Mouse (Mus musculus) thymus, postnatal 0 days (tissue): ENCODE measurements around the gene Slc22a23. TPM values are rescaled to one million over a fixed set of nuclear protein-coding genes. Genes with fewer than 3 reads are reported as not detected.
A peak's percentile ranks its signal among the peaks of the same experiment; 100 is the strongest.

Experiments used
- DNase-seq: peaks from one replicate; pipeline ENCODE4 v3.0.0-alpha.2; 2015; ENCODE audit warnings: low spot score
- polyA plus RNA-seq: library from polyadenylated mRNA; unstranded; fragments of >200 nt; fragmentation: Nextera tagmentation; extraction: Ambion mirVana; gene quantifications from 2 replicates; pipeline ENCODE4 v1.2.1, GENCODE M21; 2015

Gene Slc22a23
- polyA plus RNA-seq, 1 experiment from 2014 or later = 2.8 TPM

DNA sequence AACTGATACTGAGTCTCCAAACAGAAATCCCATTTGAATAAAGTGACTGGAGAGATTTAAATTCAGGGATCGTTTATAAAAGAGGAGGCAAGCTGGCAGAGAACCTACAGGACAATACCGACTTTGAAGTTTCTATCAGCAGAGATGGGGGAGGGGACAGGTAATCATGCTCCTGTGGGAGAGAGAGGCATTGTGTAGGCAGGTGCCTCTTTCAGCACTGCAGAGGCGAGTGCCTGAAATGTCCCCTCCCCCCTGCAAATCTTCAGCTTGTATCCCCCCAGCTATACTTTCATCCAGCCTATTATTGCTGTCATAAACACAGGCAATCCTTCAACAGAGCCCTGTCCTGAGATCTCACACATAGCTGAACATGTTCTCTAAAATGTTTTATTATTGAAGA, 43.4 kb downstream of the Slc22a23 start:
- no peak for DNase-seq

DNA sequence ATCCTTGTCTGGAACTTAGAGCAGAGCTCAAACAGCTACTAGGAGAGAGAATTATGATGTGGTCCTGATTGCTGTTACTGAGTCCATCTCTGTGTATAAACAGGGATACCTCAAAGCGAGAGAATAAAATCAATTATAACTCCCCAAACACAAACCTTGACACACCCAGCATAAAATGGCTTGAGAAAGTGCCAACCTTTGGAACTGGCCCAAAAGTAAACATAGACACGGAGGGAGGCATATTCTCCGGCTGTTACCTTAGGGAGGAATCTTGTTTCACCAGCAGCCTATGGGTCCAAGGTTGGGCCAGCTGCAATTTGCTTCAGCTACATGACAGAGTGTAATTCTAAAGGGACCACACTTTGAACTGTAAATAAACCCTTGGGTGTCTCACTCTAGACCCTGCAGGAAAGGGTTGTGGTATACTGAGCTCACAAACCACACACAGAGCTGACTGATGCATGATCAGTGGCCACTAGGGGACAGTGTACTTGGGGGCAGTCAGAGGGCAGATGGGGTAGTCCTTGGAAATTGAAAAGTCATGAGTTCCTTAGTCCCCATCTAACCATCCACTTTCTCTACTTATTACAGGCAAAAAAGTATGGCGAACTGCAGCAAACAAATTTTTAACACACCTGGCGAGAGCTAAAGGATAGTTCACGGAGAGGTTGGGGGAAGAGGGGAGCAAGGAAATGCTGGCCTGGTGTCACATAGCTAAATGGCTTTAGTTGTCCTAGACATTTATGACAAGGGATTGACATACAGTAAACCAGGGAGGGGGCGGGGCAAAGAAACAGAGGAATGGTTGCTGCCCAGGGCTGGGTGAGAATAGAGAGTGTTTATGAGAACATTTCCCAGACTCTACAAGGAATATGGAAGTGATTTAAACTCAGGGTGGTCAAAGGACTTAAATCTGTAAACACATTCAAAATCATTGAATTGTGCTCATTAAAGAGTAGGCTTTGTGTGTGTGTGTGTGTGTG, 45.3 kb downstream of the Slc22a23 start:
- DNase-seq = no peak

DNA sequence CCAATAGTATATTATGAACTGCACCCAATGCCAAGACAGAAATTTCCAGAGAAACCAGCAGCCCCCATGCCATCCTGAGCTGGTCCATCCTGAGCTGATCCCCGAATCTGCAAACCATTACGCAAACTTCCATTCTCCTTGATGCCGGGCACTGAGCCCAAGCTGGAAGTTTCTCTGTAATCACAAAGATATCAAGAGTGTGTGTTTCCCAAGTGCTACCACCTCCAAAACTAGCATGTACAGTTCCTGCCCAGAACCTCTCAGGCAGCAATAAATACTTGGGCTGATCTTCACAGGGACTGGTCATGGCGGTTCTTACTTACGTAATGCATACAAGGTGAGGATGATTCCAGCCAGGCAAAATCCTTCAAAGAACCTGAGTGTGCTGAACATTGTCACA, 46.3 kb downstream of the Slc22a23 start:
- DNase-seq = no peak

DNA sequence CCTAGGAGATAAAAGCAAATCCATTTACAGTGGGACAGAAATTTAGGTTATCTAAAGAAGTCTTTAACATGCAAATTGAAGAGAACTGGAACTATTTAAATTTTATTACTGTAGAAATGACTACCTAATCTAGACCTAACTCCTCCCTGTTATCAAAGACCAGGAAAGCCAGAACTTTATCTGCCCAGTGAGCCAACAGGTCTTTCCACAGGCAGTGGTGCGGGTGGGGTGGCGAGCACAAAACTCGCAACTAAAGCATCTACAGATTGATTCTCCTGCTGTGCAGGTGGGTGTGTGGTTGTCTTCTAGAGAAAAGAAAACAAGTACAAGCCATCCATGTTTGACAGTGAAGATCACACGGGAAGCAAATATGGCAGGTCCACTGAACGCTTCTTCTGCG, 46.9 kb downstream of the Slc22a23 start:
- DNase-seq = no peak

DNA sequence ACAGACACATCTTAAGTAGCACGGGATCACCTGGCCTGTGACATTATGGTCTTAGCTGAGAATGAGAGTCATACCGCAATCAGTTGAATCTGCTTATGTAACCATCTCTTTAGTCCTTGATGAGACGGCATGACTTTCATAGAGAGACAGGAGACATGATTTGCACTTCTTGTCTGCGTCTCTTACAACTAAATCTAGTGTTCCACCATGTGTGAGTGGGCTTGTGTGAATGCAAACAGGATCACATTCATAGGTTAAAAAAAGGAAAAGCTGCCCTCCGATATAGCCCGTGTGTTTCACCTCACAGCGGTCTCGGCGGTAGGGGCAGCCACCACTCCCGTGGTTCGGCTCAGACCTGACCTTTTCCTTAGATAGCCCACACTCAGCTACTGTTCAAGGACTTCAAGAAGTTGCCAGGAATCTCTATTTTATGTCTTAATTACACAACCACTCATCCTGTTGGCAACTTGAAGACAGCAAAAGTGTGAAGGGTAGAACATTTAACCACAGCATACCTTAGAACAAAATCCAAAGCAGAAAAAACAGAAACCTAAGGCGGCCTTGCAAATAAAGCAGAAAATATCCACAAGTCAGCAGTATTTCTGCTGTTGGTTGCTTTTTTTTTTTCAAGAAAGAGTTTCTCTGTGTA, 49.1 kb downstream of the Slc22a23 start:
- no peak for DNase-seq

DNA sequence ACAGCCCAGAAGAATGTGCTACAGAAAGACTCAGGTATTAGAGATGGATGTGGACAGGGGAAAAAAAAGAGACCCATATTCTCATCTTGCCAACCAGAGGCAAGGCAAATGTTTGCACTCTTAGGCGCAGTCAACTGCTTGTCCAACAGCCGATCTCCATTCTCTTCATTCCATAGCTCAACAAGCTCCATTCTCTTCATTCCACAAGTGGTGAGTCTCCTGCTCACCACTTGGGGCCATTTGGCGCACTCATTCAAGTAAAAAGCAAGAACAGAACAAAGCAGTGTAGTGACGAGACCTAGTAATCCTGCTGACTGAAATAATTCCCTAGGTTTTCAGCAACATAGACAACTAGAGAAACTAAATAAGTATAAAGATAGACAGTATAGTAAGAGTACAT, 50.8 kb downstream of the Slc22a23 start:
- DNase-seq = no peak

DNA sequence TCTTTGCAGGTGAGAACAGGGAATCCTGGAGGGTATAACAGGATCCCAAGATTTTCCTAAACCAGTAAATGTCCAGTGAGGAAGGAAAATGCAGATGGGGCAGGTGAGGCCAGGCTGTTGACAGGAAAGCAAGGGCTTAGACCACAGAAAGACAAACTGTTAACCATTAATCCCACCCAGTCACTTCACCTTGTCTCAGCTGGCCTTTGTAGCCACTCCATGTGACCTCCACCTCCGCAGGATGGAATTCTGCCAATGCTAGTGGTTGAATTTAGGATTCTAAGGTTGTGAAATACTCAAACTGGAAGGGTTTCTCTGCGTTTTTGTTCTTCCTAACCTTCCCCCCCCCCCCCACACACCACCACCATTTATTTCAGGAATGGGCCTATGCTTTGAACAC, 52.9 kb downstream of the Slc22a23 start:
- DNase-seq = no peak

DNA sequence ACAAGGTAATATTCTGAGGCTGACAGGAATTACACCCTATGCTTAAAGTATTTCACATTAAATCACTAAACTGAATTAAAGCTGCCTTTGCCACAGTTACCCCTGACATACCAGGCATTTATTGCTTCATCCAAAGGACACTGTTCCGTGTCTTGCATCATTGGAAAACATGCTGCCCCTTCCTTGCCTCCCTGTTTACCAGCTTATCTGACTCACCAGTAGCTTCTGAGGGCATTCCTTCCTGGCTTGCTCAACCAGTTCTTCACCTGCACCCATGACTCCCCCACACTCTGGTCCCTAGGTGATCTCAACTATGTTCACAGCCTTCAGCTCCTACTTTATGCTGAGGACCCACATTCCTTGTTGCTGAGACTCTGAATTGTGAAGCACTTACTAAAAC, 54.6 kb downstream of the Slc22a23 start:
- no peak for DNase-seq

DNA sequence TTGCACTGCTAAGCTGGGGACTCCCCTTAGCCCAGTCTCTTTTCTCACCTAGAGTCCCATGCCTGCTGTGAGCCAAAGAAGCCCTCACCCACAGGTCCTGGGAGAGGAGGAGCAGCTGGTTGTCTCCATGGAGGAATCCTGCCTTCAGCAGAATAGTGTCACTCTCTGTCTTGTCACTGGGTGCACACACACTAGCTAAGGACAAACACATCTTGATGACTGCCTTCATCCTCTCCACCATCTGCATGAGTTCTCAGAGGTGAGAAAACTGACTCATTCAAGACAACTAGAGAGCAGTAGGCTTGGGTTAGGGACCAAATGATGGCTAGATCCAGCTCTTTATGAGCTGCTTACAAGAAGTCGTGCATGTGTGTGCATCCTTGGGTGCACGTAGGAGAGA, 55.4 kb downstream of the Slc22a23 start:
- DNase-seq = no peak

DNA sequence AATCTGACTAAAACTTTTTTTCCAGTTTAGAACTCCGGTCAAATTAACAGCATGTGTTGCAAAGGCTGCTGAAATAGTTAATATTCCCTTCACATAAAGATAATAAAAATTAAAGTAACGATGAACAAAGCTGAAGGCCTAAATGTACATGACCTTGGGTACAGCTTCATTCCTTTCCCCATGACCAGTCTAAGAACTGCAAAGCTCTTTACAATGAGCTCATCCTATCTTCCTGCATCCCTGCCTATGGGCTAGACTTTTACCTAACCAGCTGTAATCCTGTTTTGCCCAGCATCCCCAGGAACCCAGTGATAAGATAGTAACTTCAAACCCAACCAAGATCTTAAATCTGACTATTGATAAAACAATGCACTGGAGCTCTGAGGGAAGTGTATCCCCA, 56.9 kb downstream of the Slc22a23 start:
- no peak for DNase-seq

DNA sequence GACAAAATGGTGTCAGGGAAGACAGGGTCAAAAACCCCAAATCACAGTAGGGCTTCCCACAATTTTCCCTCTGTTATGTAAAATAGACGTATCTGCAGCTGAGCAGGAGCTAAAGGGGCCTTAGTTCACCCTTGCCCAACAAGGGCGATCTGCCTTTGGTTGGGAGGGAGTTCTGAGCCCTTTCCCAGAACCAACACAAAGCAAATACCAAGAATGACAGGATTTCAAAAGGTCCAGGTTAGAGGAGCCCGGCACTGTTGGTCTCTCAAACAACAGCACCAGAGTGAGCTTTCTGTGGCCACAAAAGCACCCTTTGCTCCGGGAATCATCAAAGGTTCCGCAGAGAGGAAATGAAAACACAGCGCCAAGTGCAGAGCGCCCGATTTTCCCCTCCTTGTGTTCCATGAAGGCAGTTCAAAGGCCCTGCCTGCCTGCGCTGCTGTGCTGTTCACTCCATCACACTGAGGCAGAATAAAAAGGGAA, 57.3 kb downstream of the Slc22a23 start:
- no peak for DNase-seq

DNA sequence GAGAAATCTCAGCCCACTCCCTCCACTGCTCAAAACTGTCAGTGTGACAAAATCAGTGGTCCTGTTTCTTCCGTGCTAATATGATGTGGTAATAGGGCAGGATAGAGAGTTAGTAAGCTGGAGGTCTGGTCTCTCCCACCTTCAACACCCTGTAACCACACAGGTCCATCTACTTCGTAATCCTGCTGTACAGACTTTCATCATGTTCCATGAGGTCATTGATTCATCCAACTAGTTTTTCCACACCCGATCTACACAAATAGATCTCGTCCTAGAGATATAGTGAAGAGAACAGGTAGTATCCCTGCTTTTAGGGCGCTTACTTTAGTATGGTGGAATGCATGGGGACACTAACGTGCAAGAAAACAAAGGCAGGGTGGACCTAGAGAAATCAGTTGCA, 63.6 kb downstream of the Slc22a23 start:
- DNase-seq = no peak

DNA sequence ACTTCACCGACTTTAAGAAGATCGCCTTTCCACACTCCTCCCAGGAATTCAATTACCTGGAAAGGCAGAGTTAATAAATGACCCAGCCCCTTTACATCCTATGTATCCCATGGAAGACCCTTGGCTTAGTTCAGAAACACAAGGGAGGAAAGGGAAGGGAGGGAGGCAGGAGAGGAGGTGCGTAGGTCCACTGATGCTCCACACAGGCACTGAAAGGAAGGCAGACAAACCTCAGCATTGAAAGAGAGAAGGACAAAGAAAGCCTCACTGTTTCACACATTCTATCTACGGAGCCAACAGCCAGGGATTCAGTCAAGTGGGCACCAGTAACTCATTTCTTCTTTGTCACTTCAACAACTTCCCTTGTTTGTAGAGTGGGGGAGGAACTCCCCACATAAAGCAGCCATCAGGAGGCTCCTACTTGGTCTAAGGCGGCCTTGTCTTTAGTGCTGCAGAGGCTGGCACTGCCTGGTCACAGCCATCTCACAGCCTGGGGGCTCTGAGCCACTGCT, 66.2 kb downstream of the Slc22a23 start:
- no peak for DNase-seq

DNA sequence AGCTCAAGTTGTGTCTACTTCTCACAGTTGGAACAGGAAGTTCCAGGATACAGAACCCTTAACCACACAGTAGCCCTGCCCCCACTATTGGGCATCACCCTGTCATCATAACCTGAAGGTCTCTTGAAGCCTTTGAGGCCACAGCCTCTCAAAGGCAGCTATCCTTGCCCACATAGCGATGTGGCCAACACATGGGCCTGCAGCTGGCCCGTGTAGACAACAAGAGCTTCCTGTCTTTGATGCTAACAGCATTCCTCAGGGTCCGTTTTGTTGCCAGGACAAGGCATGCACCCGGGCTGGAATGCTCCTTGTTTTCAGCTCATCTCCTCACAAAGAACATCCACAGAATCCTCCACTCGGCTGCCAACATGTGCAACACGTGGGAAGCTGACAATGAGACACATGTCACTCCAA, 66.7 kb downstream of the Slc22a23 start:
- DNase-seq = peak; percentile 14

DNA sequence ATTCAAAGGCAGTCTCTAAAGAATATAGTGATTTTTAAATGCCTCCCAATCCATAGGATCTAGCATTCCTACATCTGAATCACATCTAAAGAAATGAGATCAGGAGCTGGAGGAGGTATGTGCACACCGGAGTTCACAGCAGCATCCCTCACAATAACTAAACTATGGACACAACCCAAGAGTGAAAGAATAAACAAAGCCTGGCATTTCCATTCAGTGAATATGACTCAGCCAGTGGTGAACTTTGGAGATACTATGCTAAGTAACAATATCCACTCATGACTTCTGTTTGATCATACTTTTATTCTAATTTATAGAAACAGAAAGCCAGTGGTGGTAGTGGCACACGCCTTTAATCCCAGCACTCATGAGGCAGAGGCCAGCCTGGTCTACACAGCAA, 67.4 kb downstream of the Slc22a23 start:
- DNase-seq = no peak

DNA sequence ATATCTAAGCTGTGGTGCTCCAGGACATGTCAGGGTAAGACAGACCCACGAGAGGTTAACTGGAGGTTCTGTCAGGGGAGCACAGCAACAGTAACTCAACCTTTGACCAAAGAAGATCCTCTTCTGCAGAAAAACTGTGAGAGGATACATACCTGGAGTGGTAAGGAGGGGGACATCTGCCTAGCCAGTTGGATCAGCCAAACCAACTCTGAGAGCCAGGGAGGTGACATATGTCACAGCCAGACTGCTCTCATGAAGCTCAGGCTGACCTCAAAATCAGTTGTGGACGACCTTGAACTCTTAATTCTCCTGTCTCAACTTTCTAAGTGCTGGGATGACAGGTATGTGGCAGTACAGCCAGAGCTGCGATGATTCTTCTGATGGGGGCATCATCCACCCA, 68.0 kb downstream of the Slc22a23 start:
- no peak for DNase-seq

DNA sequence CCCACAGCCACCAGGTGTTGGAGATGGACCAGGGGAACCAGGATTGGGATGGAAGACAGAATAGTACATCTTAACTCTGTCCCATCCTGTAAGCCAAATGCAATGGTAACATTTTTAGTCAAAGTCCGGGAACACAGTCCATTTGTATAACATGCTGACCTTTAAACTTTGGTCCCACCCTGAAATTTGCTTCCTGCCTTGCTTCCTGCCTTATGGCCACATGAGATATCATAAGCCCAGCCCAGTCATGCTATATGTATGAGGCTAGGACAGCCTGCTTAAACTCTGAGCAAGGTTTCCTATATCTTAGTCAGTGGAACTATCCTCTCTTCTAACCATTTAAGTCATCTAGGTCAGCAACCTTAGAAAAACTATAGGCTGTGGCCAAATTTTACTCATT, 70.1 kb downstream of the Slc22a23 start:
- DNase-seq = no peak

DNA sequence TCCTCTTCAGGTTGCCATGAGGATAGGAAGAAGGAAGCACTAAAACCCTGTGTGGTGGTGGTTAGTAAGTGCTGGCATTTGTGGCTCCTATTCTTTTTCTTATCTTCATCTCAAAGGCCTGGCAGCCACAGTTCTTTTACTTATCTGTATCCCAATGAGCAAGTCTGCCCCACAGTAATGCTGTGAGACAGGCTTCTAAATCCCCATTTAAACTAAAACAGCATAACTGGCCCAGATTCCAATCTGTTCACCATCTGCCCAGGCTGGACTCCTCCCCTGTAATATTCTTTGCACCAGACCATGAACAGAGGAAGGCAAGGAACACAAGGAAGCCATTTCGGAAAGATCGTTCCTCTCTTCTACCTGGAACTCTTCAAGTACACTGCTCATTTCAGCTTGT, 70.6 kb downstream of the Slc22a23 start:
- DNase-seq = no peak

DNA sequence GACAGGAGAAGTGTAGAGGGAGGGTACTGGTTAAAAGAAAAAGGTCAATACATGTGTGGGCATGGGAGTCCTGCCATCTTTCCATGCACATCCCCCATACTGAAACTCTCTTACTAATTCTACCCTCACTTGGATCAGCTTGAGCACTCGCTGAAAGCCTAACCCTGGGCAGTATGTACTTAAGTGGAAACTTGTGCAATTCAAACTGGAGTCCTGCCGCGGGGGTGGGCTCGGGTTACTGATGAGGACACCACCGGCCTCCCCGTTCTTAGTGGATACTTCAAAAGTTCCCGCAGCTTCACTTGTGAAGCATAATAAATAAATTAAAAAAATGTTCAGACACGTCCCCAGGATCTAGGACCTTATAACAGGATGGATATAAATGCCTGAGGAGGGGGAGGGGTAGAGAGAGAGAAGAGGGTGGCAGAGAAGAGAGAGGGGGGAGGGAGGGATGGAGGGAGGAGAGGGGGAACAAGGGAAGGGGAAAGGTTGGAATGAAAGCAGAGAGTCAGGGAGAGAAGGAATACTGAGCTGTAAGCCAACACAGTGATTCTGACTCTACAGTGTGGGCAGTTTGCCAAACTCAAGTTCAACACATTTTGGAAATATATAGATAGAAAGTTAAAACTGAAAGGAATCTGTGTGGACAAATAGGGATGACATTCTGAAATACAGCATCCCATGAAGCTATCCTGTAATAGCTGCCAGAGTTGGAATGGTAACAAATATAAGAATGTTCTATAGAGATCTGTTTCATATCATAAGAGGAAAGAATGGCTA, 72.5 kb downstream of the Slc22a23 start:
- no peak for DNase-seq

DNA sequence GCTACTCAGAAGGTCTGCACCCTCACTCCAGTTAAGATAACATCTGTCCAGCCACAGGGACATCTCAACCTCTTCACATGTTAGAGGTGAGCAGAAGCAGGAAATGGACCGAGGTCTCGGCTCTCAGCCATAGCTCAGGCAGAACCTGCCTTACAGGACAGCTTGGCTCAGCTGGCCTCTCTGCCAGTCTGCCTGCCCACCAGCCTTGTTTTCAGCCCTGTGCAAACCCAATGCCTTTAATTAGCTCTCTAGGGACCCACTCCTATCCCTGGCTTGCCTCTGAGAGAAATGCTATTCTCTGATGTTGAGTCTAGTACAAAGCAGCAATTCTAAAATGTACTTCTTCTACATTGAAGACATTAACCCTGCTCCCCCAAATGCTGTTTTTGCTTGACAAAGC, 73.3 kb downstream of the Slc22a23 start:
- DNase-seq = no peak

DNA sequence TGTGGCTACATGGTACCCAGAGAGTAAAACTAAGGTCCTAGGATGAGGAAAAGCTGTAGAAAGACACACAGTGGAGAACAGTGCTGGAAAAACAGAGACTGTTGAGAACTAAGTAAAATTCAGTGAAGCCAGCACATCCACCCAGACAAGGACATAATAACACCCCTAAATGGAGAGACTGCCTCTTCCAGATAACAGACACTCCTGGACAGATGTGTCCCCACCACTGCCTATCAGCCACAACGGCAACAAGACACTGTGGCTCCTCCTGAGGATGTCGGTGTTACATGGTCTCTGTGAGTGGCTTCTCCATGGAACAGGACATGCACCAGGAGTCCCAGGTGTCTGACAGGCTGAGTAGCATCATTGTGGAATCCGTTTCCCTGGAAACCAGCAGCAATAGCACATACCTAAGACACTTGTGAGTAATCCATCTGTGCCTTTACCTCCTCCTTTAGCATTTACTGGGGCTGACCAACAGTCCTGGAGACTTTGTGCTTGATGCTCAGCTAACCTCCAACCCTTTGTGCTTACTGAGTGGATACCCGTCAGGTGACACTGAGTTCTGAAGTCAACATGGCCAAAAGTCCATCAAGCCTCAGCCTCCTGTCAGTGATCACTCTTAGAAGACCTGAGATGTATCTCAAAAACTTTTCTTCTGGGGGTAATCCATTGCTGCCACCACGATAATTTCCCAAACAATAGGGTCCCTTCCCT, 73.9 kb downstream of the Slc22a23 start:
- no peak for DNase-seq
